Mouse (Mus musculus) liver, adult 2 months (tissue): ENCODE measurements around the gene Cgas. TPM values are rescaled to one million over a fixed set of nuclear protein-coding genes. Genes with fewer than 3 reads are reported as not detected.
"Not testable (repeated sequence)": the region's sequence is repeated elsewhere in the genome, so short reads cannot be mapped to it uniquely, and the experiment has no call there.

Experiments
- DNase-seq: peaks from one replicate; pipeline ENCODE4 v3.0.0-alpha.2; 2011; ENCODE audit warnings: low read depth, low spot score; ENCODE audit errors: extremely low read depth
- H3K27ac ChIP-seq: fragments of 200-500 bp; replicated peaks from 2 replicates; pipeline ENCODE4 v1.5.1; 2012; ENCODE audit warnings: low read depth, mild to moderate bottlenecking, control low read depth, inconsistent platforms, low read length; ENCODE audit not compliant: insufficient read depth
- H3K27me3 ChIP-seq: fragments of 200-500 bp; 2 replicates; pipeline ENCODE4 v1.6.1; 2012; ENCODE audit warnings: mild to moderate bottlenecking, moderate library complexity, low read length, inconsistent platforms; ENCODE audit not compliant: control insufficient read depth, insufficient read depth
- H3K36me3 ChIP-seq: fragments of 200-500 bp; 2 replicates; pipeline ENCODE4 v1.6.1; 2012; ENCODE audit warnings: low read length, inconsistent platforms; ENCODE audit not compliant: control insufficient read depth, insufficient read depth
- H3K4me1 ChIP-seq: fragments of 200-500 bp; 2 replicates; pipeline ENCODE4 v1.6.1; 2011; ENCODE audit warnings: low read length; ENCODE audit not compliant: control insufficient read depth, insufficient read depth
- H3K4me3 ChIP-seq: fragments of 200-500 bp; 2 replicates; pipeline ENCODE4 v1.5.1; 2011; ENCODE audit warnings: low read depth, mild to moderate bottlenecking, control low read depth, low read length, moderate library complexity; ENCODE audit not compliant: insufficient read depth
- H3K79me2 ChIP-seq: fragments of 200-500 bp; 2 replicates; pipeline ENCODE4 v1.6.1; 2012; ENCODE audit warnings: inconsistent platforms, mild to moderate bottlenecking, low read length, moderate library complexity; ENCODE audit not compliant: control insufficient read depth, insufficient read depth
- H3K9ac ChIP-seq: fragments of 200-500 bp; 2 replicates; pipeline ENCODE4 v1.6.1; 2012; ENCODE audit warnings: low read depth, mild to moderate bottlenecking, control low read depth, inconsistent platforms, low read length
- CTCF ChIP-seq: fragments of 200-500 bp; IDR thresholded peaks from 2 replicates; pipeline ENCODE4 v1.5.1; 2011; ENCODE audit warnings: low read depth, low read length, control low read depth
- POLR2A ChIP-seq: fragments of 200-500 bp; IDR thresholded peaks from 2 replicates; pipeline ENCODE4 v1.6.1; 2011; ENCODE audit warnings: low read length, control low read depth; ENCODE audit not compliant: insufficient read depth; ENCODE audit errors: extremely low read depth
- WGBS: fragments of 180-500 bp; shearing (Covaris S2); methylation state at CpG from one replicate; pipeline ENCODE4 v1.1.7; 2018; 5-methylcytosine and 5-hydroxymethylcytosine counted together
- polyA plus RNA-seq: library from polyadenylated mRNA; depleted of rRNA; stranded (reverse); fragments of >200 nt; gene quantifications from 2 replicates; pipeline ENCODE4 v1.2.3, GENCODE M21; 2012; rRNA removed
- total RNA-seq: library from RNA; depleted of rRNA; stranded (reverse); fragments of >200 nt; gene quantifications from 2 replicates; pipeline ENCODE4 v1.2.3, GENCODE M21; 2014; rRNA removed

Gene Cgas
- total RNA-seq, result 0.18 and 0.34 TPM in 2 replicates
- polyA plus RNA-seq, result 0.07 and 0.12 TPM in 2 replicates

DNA sequence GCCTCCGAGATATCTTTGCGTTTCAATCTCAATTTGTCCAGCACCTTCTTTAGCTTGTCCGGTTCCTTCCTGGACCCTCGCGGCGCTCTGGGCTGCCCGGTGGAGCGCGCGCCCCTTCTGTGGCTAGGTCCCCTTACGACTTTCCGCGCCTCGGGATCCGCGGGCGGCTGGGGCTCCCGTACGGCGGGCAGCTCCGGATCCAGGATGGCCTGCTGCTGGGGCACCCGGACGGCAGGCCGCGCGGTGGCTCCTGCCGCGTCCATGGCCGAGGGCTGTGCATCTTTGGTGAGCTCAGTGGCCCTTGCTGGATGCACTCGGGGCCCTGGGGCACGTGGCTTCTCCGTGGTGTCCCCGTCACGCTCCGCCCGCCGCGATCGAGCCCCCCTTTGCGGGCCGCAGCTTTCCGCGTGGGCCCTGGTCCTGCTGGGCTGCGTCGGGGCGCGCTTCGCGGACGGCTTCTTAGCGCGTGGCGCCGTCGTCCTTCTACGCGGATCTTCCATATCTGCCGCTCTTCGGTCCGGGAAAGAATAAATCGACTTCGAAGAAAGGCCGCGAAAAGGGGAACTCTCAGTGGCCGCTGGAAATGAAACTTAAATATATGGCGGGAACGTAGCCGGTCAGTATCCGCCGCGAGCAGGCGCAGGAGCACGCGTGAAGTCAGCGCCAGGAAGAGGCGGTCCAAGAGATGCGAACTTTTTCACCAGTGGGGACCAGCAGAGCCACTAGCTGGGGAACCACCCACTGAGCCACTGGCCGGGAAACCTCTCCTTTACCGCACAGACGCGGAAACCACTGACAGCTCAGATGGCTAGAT is at the start of gene Cgas:
TSS of gene Cgas (minus strand) at position 659 of the 814 bp plus-strand sequence.
- no peaks in the 10 kb centered on the region for H3K27me3 ChIP-seq
- peak within 1 kb of the TSS; percentile 63 for H3K4me3 ChIP-seq
- H3K27ac ChIP-seq, result no peak within 1 kb of the TSS
- peak; percentile 23 for DNase-seq
- H3K4me1 ChIP-seq, result peaks cover 2% of the 10 kb centered on the region; the same call in 1 of the 2 replicates
- H3K79me2 ChIP-seq, result no peaks in the 10 kb centered on the region
- H3K36me3 ChIP-seq, result no peaks in the 10 kb centered on the region
- TF ChIP-seq POLR2A, result no peak
- no peak for TF ChIP-seq CTCF
- H3K9ac ChIP-seq, result peak within 1 kb of the TSS; percentile 56
- WGBS, result 2% methylated on average over 81 of the region's 81 CpGs

DNA sequence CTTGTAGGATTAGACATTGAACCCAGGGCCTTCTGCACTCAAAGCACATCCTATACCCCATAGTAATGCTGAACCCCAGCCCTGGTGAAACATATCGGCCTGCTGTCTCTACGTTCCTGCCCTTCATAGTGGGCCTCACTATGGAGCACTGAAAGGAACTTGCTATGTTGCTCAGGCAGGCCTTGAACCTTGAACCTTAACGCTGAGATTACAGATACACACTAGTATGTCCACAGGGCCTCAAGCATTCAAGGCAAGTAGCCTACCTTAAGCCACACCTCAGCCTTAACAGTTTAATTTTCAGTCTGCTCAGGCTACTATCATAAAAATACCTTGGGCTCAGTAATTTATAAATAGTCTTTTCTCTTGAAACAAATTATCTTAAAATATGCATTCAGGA is 49.2 kb upstream of the Cgas start:
- H3K27me3 ChIP-seq, result no peaks in the 10 kb centered on the region
- H3K27ac ChIP-seq, result no peak overlapping the region
- H3K4me1 ChIP-seq, result peaks cover 2% of the 10 kb centered on the region; the same call in 1 of the 2 replicates
- DNase-seq, result no peak
- TF ChIP-seq CTCF, result no peak
- TF ChIP-seq POLR2A, result no peak
- 73% methylated on average over 3 of the region's 3 CpGs for WGBS
- no peaks in the 10 kb centered on the region for H3K79me2 ChIP-seq
- no peak overlapping the region for H3K9ac ChIP-seq
- H3K4me3 ChIP-seq, result no peak overlapping the region
- no peaks in the 10 kb centered on the region for H3K36me3 ChIP-seq

DNA sequence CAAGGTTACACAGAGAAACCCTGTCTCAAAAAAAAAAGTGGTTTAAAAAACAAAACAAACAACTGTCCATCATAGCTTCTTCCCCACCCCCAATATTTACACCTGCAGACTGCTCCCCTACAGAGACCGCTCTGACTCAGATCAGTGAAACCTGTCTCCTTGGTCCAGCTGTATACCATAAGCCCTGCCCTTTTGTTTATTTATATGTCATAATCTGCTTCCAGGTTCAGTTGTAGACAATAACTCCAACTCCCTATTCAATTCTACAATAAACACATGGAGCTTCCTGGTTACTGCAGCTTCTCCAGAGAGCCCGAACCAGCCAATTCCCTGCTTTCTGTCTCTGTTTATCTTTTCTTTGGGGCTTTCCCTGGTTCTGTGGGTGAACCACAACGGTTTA is 48.1 kb upstream of the Cgas start:
- Histone ChIP-seq H3K79me2 (no peaks in the 10 kb centered on the region), H3K9ac (no peak overlapping the region), H3K27ac (no peak overlapping the region), H3K4me1 (peaks cover 2% of the 10 kb centered on the region; the same call in 1 of the 2 replicates), H3K36me3 (no peaks in the 10 kb centered on the region), H3K27me3 (no peaks in the 10 kb centered on the region), H3K4me3 (no peak overlapping the region)
- TF ChIP-seq CTCF (no peak), POLR2A (no peak)
- no peak for DNase-seq
- WGBS, result 77% methylated on average over 3 of the region's 3 CpGs

DNA sequence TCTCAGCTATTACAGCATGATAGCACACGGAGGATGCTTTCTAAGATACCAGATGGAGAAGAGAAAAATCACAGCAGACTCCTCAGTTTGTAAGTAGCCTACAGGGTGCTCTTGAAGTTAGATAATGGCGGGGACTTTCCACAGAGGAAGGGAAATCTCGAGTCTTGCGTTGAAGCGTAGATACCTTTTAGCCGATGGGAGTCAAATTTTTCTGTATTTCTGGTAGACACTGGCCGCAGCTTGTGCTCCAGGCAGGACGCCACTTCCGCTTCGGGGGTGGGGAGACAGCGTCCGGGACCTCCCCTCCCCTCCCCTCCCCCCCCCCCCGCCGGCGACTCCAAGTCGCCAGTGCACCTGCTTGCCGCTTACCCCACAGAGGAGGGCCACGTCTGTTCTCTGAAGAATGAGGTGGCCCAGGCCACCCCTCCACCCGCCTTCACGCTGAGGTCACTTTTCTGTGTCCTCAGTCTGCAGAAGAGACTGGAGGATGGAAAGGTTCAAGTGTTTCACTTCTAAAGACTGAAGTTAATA is 45.9 kb upstream of the Cgas start, which contains the start of gene Eef1a1:
TSS of gene Eef1a1 (minus strand) at position 262 of the 531 bp plus-strand sequence.
- H3K36me3 ChIP-seq, result no peaks in the 10 kb centered on the region
- no peaks in the 10 kb centered on the region for H3K27me3 ChIP-seq
- peaks cover 2% of the 10 kb centered on the region; the same call in 1 of the 2 replicates for H3K4me1 ChIP-seq
- WGBS, result 3% methylated on average over 19 of the region's 20 CpGs
- peak; percentile 63 for DNase-seq
- H3K4me3 ChIP-seq, result peak within 1 kb of the TSS; percentile 55
- H3K9ac ChIP-seq, result peak within 1 kb of the TSS; percentile 82
- peak within 1 kb of the TSS; percentile 68 for H3K27ac ChIP-seq
- H3K79me2 ChIP-seq, result no peaks in the 10 kb centered on the region
- TF ChIP-seq CTCF, result no peak
- TF ChIP-seq POLR2A, result 0 out of 2 replicates have a peak, but pooled peaks have one; percentile 32

DNA sequence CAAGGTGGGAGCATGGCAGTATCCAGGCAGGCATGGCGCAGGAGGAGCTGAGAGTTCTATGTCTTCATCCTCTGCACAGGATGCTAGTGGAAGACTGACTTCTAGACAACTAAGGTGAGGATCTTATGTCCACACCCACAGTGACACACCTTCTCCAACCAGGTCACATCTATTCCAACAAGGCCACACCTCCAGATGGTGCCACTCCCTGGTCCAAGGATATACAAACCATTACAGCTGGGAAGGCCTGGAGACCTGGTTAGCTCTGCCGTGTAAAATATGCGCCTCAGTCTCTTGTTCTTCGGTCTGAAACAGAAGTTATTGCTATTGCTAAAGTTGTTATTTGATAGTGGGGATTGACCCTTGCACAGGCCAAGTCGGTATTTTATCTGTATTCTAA is 45.0 kb upstream of the Cgas start:
- WGBS, result 92% methylated on average over 5 of the region's 5 CpGs
- not testable (repeated sequence) for H3K36me3 ChIP-seq, H3K4me3 ChIP-seq, H3K27ac ChIP-seq, H3K9ac ChIP-seq, H3K79me2 ChIP-seq, DNase-seq, H3K27me3 ChIP-seq, H3K4me1 ChIP-seq

DNA sequence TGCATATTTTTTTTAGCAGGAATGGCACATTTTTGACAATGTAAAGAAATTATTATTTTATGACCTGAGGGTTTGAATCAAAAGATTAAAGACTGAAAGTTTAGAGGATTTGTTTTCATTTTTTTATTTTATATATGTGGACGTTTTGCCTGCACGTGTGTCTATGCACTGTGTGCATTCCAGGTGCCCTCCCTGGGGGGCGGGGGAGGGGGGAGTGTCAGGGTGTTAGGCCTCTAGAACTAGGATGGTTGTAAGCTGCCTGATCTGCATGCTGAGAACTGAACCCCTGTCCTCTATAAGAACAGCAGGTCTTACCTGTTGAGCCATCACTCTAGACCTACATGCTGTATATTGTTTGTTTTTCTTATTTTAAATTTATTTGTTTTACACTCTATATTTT is 41.6 kb upstream of the Cgas start:
- H3K27me3 ChIP-seq, result no peaks in the 10 kb centered on the region
- H3K9ac ChIP-seq, result no peak overlapping the region
- peaks cover 4% of the 10 kb centered on the region; the same call in 1 of the 2 replicates for H3K4me1 ChIP-seq
- H3K79me2 ChIP-seq, result peaks cover 6% of the 10 kb centered on the region; the same call in 1 of the 2 replicates
- H3K36me3 ChIP-seq, result peaks cover 8% of the 10 kb centered on the region; the same call in 1 of the 2 replicates
- no peak overlapping the region for H3K4me3 ChIP-seq
- 91% methylated on average over 3 of the region's 3 CpGs for WGBS
- no peak for DNase-seq
- TF ChIP-seq CTCF, result no peak
- TF ChIP-seq POLR2A, result no peak
- H3K27ac ChIP-seq, result no peak overlapping the region
